Mouse (Mus musculus) neural tube, embryonic 11.5 days (tissue): ENCODE data around the gene Tex35. TPM values are rescaled to one million over a fixed set of nuclear protein-coding genes. Genes with fewer than 3 reads are reported as not detected.

Source experiments
- polyA plus RNA-seq: library from polyadenylated mRNA; unstranded; fragments of >200 nt; fragmentation: Nextera tagmentation; extraction: Ambion mirVana; gene quantifications from 2 replicates; pipeline ENCODE4 v1.2.1, GENCODE M21; 2014

The Tex35 gene
- polyA plus RNA-seq, 1 experiment from 2014 or later: not detected

Other genes starting within 250 kb of the Tex35 start
- gene Ralgps2, start 169.1 kb downstream of the Tex35 start, polyA plus RNA-seq: 93.3 and 95.7 TPM in 2 replicates